Mouse (Mus musculus) neural tube, embryonic 15.5 days (tissue): ENCODE measurements at regions not wholly inside any gene's neighbourhood (a gene's known extent, or its start where the extent isn't known, plus 50 kb on each side); places are given as distances from the start of the nearest gene placed in this dataset.

ENCODE experiments used
- ATAC-seq: fragments of 200-750 bp; cut with Nextera tagmentation; 2 replicates; pipeline ENCODE4 v1.8.0; 2017; ENCODE audit warnings: mild to moderate bottlenecking, moderate TSS enrichment, moderate library complexity; ENCODE audit not compliant: low FRiP score
- H3K27ac ChIP-seq: fragments of 300-500 bp; sonication (generic); replicated peaks from 2 replicates; pipeline ENCODE4 v1.5.1; 2015; ENCODE audit warnings: mild to moderate bottlenecking, inconsistent platforms
- H3K27me3 ChIP-seq: fragments of 300-500 bp; sonication (generic); replicated peaks from 2 replicates; pipeline ENCODE4 v1.6.1; 2015; ENCODE audit warnings: inconsistent platforms
- H3K36me3 ChIP-seq: fragments of 300-500 bp; sonication (generic); 2 replicates; pipeline ENCODE4 v1.6.1; 2015; ENCODE audit warnings: inconsistent platforms
- H3K4me1 ChIP-seq: fragments of 300-500 bp; sonication (generic); 2 replicates; pipeline ENCODE4 v1.6.1; 2015; ENCODE audit warnings: inconsistent platforms
- H3K4me2 ChIP-seq: fragments of 300-500 bp; sonication (generic); 2 replicates; pipeline ENCODE4 v1.6.1; 2015; ENCODE audit warnings: inconsistent platforms, mild to moderate bottlenecking, moderate library complexity
- H3K4me3 ChIP-seq: fragments of 300-500 bp; sonication (generic); replicated peaks from 2 replicates; pipeline ENCODE4 v1.5.1; 2015; ENCODE audit warnings: mild to moderate bottlenecking, inconsistent platforms
- H3K9ac ChIP-seq: fragments of 300-500 bp; sonication (generic); replicated peaks from 2 replicates; pipeline ENCODE4 v1.6.1; 2015; ENCODE audit warnings: mild to moderate bottlenecking, inconsistent platforms
- H3K9me3 ChIP-seq: fragments of 300-500 bp; sonication (generic); replicated peaks from 2 replicates; pipeline ENCODE4 v1.6.1; 2016; ENCODE audit warnings: inconsistent platforms
- WGBS: fragments of 180-500 bp; shearing (Covaris S2); methylation state at CpG from one replicate; pipeline ENCODE4 v1.1.7; 2015; ENCODE audit warnings: mixed read lengths; 5-methylcytosine and 5-hydroxymethylcytosine counted together

- Histone ChIP-seq H3K27ac (no peak overlapping the region), H3K4me1 (no peaks in the 10 kb centered on the region), H3K36me3 (no peaks in the 10 kb centered on the region), H3K9ac (no peak overlapping the region), H3K4me3 (no peak overlapping the region), H3K4me2 (no peak overlapping the region), H3K9me3 (no peaks in the 10 kb centered on the region), H3K27me3 (no peaks in the 10 kb centered on the region)
- ATAC-seq: no peak
- WGBS: 78% methylated on average over 1 of the region's 1 CpGs
Measured at GRCm38 (mm10) chr5:51108737-51109136, 458.8 kb downstream of the Ppargc1a start.

GRCm38 (mm10) chr5:51108181-51108580 lies 459.3 kb downstream of the Ppargc1a start:
- no peak for ATAC-seq
- Histone ChIP-seq H3K4me3 (no peak overlapping the region), H3K9me3 (no peaks in the 10 kb centered on the region), H3K27ac (no peak overlapping the region), H3K27me3 (no peaks in the 10 kb centered on the region), H3K36me3 (no peaks in the 10 kb centered on the region), H3K4me1 (no peaks in the 10 kb centered on the region), H3K4me2 (no peak overlapping the region), H3K9ac (no peak overlapping the region)
- WGBS: 86% methylated on average over 1 of the region's 1 CpGs

GRCm38 (mm10) chr5:51099902-51100301 lies 467.6 kb downstream of the Ppargc1a start:
- Histone ChIP-seq H3K4me3 (no peak overlapping the region), H3K27ac (no peak overlapping the region), H3K9ac (no peak overlapping the region), H3K27me3 (no peaks in the 10 kb centered on the region), H3K4me1 (no peaks in the 10 kb centered on the region), H3K36me3 (no peaks in the 10 kb centered on the region), H3K4me2 (no peak overlapping the region), H3K9me3 (no peaks in the 10 kb centered on the region)
- no peak for ATAC-seq
- 83% methylated on average over 3 of the region's 3 CpGs for WGBS

- H3K27me3 ChIP-seq: no peaks in the 10 kb centered on the region
- H3K9ac ChIP-seq: no peak overlapping the region
- H3K27ac ChIP-seq: no peak overlapping the region
- no peaks in the 10 kb centered on the region for H3K9me3 ChIP-seq
- H3K4me2 ChIP-seq: no peak overlapping the region
- no peaks in the 10 kb centered on the region for H3K36me3 ChIP-seq
- 75% methylated on average over 8 of the region's 8 CpGs for WGBS
- no peak for ATAC-seq
- no peak overlapping the region for H3K4me3 ChIP-seq
- no peaks in the 10 kb centered on the region for H3K4me1 ChIP-seq
Measured at GRCm38 (mm10) chr5:51072674-51073468, 494.7 kb downstream of the Ppargc1a start.

- Histone ChIP-seq H3K36me3 (no peaks in the 10 kb centered on the region), H3K4me1 (no peaks in the 10 kb centered on the region), H3K27me3 (no peaks in the 10 kb centered on the region), H3K9ac (no peak overlapping the region), H3K4me2 (no peak overlapping the region), H3K4me3 (no peak overlapping the region), H3K9me3 (no peaks in the 10 kb centered on the region), H3K27ac (no peak overlapping the region)
- WGBS: 91% methylated on average over 2 of the region's 2 CpGs
- ATAC-seq: no peak
Measured at GRCm38 (mm10) chr5:51072146-51072545, 495.4 kb downstream of the Ppargc1a start.

GRCm38 (mm10) chr5:51069668-51070067 lies 497.9 kb downstream of the Ppargc1a start:
- no peak overlapping the region for H3K4me2 ChIP-seq
- H3K27me3 ChIP-seq: no peaks in the 10 kb centered on the region
- WGBS: 56% methylated on average over 1 of the region's 1 CpGs
- H3K36me3 ChIP-seq: no peaks in the 10 kb centered on the region
- no peak for ATAC-seq
- no peak overlapping the region for H3K9ac ChIP-seq
- H3K4me3 ChIP-seq: no peak overlapping the region
- H3K9me3 ChIP-seq: no peaks in the 10 kb centered on the region
- H3K4me1 ChIP-seq: no peaks in the 10 kb centered on the region
- no peak overlapping the region for H3K27ac ChIP-seq

- Histone ChIP-seq H3K27me3 (no peaks in the 10 kb centered on the region), H3K4me1 (no peaks in the 10 kb centered on the region), H3K36me3 (no peaks in the 10 kb centered on the region), H3K9me3 (no peaks in the 10 kb centered on the region), H3K9ac (no peak overlapping the region), H3K4me3 (no peak overlapping the region), H3K4me2 (no peak overlapping the region), H3K27ac (no peak overlapping the region)
- WGBS: 65% methylated on average over 2 of the region's 2 CpGs
- no peak for ATAC-seq
Measured at GRCm38 (mm10) chr5:51045872-51046271, 521.7 kb downstream of the Ppargc1a start.

GRCm38 (mm10) chr5:51041541-51042217 lies 525.8 kb downstream of the Ppargc1a start:
- no peak overlapping the region for H3K9ac ChIP-seq
- no peaks in the 10 kb centered on the region for H3K4me1 ChIP-seq
- 86% methylated on average over 6 of the region's 6 CpGs for WGBS
- H3K9me3 ChIP-seq: no peaks in the 10 kb centered on the region
- no peak overlapping the region for H3K27ac ChIP-seq
- H3K4me3 ChIP-seq: no peak overlapping the region
- no peaks in the 10 kb centered on the region for H3K36me3 ChIP-seq
- H3K27me3 ChIP-seq: no peaks in the 10 kb centered on the region
- ATAC-seq: no peak
- no peak overlapping the region for H3K4me2 ChIP-seq

GRCm38 (mm10) chr5:51040926-51041325 lies 526.6 kb downstream of the Ppargc1a start:
- H3K4me2 ChIP-seq: no peak overlapping the region
- H3K27ac ChIP-seq: no peak overlapping the region
- H3K9ac ChIP-seq: no peak overlapping the region
- no peaks in the 10 kb centered on the region for H3K36me3 ChIP-seq
- no peak for ATAC-seq
- no peaks in the 10 kb centered on the region for H3K9me3 ChIP-seq
- H3K4me3 ChIP-seq: no peak overlapping the region
- WGBS: 86% methylated on average over 6 of the region's 6 CpGs
- H3K4me1 ChIP-seq: no peaks in the 10 kb centered on the region
- H3K27me3 ChIP-seq: no peaks in the 10 kb centered on the region

- Histone ChIP-seq H3K36me3 (no peaks in the 10 kb centered on the region), H3K27me3 (no peaks in the 10 kb centered on the region), H3K9me3 (no peaks in the 10 kb centered on the region), H3K27ac (no peak overlapping the region), H3K4me1 (no peaks in the 10 kb centered on the region), H3K9ac (no peak overlapping the region), H3K4me3 (no peak overlapping the region), H3K4me2 (no peak overlapping the region)
- 78% methylated on average over 6 of the region's 6 CpGs for WGBS
- ATAC-seq: no peak
Measured at GRCm38 (mm10) chr5:51040463-51040862, 527.1 kb downstream of the Ppargc1a start.

- Histone ChIP-seq H3K27ac (no peak overlapping the region), H3K4me2 (no peak overlapping the region), H3K4me1 (no peaks in the 10 kb centered on the region), H3K4me3 (no peak overlapping the region), H3K9ac (no peak overlapping the region), H3K9me3 (no peaks in the 10 kb centered on the region), H3K36me3 (no peaks in the 10 kb centered on the region), H3K27me3 (no peaks in the 10 kb centered on the region)
- WGBS: 86% methylated on average over 5 of the region's 5 CpGs
- ATAC-seq: no peak
Measured at GRCm38 (mm10) chr5:51039713-51040178, 527.8 kb downstream of the Ppargc1a start.

GRCm38 (mm10) chr5:51036450-51036990 lies 531.0 kb downstream of the Ppargc1a start:
- Histone ChIP-seq H3K9me3 (no peaks in the 10 kb centered on the region), H3K27me3 (no peaks in the 10 kb centered on the region), H3K36me3 (no peaks in the 10 kb centered on the region), H3K4me2 (no peak overlapping the region), H3K4me3 (no peak overlapping the region), H3K4me1 (no peaks in the 10 kb centered on the region), H3K9ac (no peak overlapping the region), H3K27ac (no peak overlapping the region)
- no peak for ATAC-seq
- whole genome bisulfite sequencing: 76% methylated on average over 2 of the region's 2 CpGs
